Mouse (Mus musculus) bone marrow, adult 2 months (tissue): ENCODE results near the gene Tmem190.
A peak's percentile ranks its signal among the peaks of the same experiment; 100 is the strongest.

Experiments used
- CTCF ChIP-seq: fragments of 200-500 bp; IDR thresholded peaks from 2 replicates; pipeline ENCODE4 v1.5.1; 2011; ENCODE audit warnings: low read length, control low read depth; ENCODE audit not compliant: control insufficient read depth, insufficient read depth
- POLR2A ChIP-seq: fragments of 200-500 bp; IDR thresholded peaks from 2 replicates; pipeline ENCODE4 v1.6.1; 2011; ENCODE audit warnings: low read depth, mild to moderate bottlenecking, control low read depth, low read length, borderline replicate concordance; ENCODE audit not compliant: control insufficient read depth

DNA sequence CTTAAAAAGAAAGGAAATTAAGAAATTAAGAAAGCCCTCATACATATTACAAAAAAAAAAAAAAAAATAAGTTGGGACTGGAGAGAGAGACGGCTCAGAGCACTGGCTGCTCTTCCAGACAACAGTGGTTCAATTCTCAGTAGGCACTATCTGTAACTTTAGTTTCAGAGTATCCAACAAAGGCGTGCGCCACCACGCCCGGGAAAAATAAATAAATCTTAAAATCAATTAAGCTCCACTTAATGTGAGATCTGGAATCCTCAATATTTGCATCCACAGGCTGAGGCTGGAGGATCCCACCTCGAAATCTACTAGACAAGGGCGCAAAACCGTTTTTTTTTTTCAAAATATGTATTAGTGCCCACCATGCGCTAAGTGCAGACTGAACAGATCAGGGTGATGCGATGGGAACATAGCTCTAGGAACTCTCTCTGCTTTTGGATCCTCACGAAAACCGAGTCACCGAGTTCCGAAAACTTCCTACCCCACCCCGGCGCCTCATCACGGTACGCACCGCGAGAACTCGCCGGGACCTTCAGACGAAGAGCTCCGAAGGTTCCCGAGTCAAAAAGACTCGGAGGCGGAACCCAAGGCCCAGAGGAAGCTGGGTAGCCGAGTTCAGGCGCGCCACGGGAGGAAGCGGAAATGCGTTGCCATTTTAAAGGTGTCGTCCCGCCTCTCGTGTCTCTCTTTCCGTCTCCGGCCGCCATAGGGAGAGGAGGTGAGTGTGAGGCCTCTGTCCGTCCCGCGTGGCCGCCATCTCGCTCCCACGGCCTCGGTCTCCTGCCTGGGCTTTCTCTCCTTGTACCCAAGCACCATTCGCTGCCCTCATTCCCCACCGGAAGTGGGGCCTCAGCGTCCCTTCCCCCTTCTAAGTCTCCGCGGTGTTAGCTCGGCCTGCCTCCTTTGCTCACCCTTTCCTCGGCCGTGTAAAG lies 9.8 kb downstream of the Tmem190 start, which contains the start of gene Rpl28:
- peak; percentile 95 for TF ChIP-seq POLR2A
- TF ChIP-seq CTCF: 0 out of 2 replicates have a peak, but pooled peaks have one; percentile 16
